Mouse (Mus musculus) ES-E14 (cell line): ENCODE measurements around the gene Gcnt1.

ENCODE experiments used
- CHD2 ChIP-seq: IDR thresholded peaks from 2 replicates; pipeline ENCODE4 v1.6.1; 2014; ENCODE audit warnings: mild to moderate bottlenecking, low read depth, low read length, inconsistent platforms
- HCFC1 ChIP-seq: IDR thresholded peaks from 2 replicates; pipeline ENCODE4 v1.6.1; 2012; ENCODE audit warnings: low read length, inconsistent platforms, borderline replicate concordance; ENCODE audit not compliant: insufficient read depth
- MAFK ChIP-seq: IDR thresholded peaks from 2 replicates; pipeline ENCODE4 v1.6.1; 2014; ENCODE audit warnings: mild to moderate bottlenecking, low read depth, low read length, inconsistent platforms; ENCODE audit not compliant: insufficient read depth

DNA sequence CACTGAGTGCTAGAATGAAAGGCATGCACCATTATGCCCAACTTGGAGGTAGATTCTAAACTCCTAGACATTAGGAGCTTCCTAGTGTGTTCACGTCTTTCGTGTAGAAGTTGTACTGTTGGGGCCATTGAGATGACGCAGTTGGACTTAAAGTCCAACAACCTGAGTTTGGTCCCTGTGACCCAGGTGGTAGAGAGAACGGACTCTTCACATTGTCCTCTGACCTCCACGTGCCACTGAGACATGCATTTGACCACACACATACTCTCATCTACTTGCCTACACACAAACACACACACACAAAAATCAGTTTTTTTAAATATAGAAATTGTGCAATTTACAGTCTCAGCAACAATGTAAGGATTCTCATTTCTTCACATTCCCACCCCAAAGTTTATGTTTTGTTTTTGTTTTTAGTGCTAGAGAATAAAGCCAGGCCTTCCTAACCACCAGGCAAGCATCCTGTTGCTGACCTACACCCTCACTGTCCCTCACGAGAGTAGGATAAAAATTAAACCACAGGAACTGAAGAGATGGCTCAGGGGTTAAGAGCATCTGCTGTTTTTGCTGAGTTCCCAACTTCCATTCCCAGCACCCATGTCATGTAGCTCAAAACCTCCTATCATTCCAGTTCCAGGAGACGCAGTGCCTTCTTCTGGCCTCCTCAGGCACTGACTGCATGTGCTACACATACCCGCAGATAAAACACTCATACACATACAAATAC, 6.1 kb downstream of the Gcnt1 start:
- TF ChIP-seq CHD2: no peak
- no peak for TF ChIP-seq HCFC1
- TF ChIP-seq MAFK: no peak
